Mouse (Mus musculus): ENCODE measurements around the gene Six6.

Six6 gene

DNA sequence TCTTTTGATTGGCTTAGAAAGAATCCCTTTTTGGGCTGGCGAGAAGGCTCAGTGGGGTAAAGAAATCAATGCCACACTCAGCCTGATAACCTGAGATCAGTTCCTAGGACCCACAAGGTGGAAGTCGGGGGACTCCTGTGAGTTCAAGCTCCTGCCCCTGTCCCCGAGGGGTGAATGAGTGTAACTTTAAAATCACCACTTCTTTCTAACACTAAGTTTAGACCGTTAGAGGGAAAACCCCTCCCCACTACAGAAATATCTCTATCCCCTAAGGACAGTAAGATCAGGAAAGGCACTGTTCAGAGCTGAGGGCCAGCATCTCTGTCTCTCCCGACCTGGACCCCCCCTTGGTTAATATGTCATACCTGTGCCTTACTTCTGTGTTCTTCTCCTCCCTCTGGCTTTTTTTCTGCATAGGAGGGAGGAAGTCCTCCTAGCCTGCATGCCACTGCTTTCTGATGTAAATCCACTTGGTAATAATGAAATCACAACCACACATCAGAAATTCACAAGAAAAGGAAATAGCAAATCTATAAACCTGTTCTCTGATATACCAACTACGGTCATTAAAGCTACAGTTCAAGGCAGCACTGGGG, 18.2 kb downstream of the Six6 start:
- no peak for DNase-seq (ENCODE audit: low spot score in 2 of 2)

- DNase-seq (ENCODE audit: low spot score in 2 of 2) = no peak
Measured at GRCm38 (mm10) chr12:72958446-72958845, 18.8 kb downstream of the Six6 start.

GRCm38 (mm10) chr12:72962761-72963160, 23.1 kb downstream of the Six6 start:
- no peak for DNase-seq (ENCODE audit: low spot score in 2 of 2)

DNA sequence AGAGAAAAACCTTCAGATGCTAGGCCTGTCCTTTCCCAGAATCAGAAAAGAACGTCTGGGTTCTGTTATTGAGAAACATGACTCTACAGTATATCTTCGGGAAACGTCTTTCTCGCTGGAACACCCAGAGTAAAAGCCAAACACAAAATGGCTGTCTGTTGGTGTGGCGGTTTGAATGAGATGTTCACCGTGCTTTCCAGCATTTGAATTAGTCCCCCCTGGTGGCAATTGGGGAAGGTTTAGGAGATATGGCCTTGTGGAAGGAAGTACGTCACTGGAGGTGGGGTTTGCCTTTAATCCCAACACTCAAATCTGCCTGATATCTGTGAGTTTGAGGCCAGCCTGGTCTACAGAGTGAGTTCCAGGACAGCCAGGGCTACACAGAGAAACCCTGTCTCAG, 27.8 kb downstream of the Six6 start:
- DNase-seq (ENCODE audit: low spot score in 2 of 2) = no peak

GRCm38 (mm10) chr12:72970620-72971019, 30.9 kb downstream of the Six6 start:
- no peak for DNase-seq (ENCODE audit: low spot score in 2 of 2)

DNA sequence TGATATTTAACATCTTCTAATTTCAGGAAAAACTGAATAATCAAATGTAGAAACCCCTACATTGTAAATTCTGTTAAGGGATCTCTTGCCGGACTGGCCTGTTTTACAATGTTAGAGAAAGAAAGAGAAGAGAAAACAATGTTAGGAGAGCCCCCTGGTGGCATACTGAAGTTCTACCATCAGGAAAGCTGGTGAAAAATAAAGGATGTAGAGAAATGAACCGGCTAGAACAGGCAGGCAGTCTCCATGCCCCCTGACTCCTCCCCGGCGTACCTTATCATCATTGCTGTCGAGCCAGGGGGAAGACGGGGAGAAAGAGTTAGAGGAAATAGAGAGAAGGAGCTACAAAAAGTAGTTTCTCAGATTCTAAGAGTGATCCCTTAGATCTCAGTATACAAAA, 33.5 kb downstream of the Six6 start:
- peak in 1 of 2 experiments; percentile 44 for DNase-seq (ENCODE audit: low spot score in 2 of 2)

- DNase-seq (ENCODE audit: low spot score in 2 of 2) = no peak
Measured at GRCm38 (mm10) chr12:72976172-72976571, 36.5 kb downstream of the Six6 start.

DNA sequence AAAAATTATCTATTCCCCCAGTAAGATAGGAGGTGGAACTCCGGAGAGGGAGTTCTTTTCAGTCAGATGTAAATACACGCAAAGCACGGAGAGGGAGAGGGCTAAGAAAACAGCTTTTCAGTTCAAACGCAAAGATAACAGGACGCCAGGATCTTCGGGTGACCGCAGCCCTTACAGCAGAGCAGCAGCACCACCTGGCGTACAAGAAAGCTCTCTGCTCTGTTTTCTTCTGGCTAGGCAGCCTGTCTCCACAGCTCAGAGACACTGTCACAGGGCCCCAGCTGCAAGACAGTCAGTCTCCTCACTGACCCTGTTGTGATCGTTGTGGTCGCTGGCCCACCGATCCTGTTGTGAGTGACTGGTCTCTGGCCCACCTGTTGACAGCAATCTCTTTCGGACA, 37.0 kb downstream of the Six6 start:
- DNase-seq (ENCODE audit: low spot score in 2 of 2) = peak; percentile 57 to 63

GRCm38 (mm10) chr12:72977851-72978250, 38.2 kb downstream of the Six6 start:
- DNase-seq (ENCODE audit: low spot score in 2 of 2) = no peak

GRCm38 (mm10) chr12:72979236-72979635, 39.5 kb downstream of the Six6 start:
- DNase-seq (ENCODE audit: low spot score in 2 of 2) = no peak

- DNase-seq (ENCODE audit: low spot score in 2 of 2) = peak in 1 of 2 experiments; percentile 18
Measured at GRCm38 (mm10) chr12:72982616-72983015, 42.9 kb downstream of the Six6 start.

GRCm38 (mm10) chr12:72983071-72983857, 43.6 kb downstream of the Six6 start:
- peak; percentile 77 to 79 for DNase-seq (ENCODE audit: low spot score in 2 of 2)
